Mouse (Mus musculus) adipocyte (in vitro differentiated cells): Measurements from ENCODE around the gene Gm20538.

Source experiments
- DNase-seq: peaks from one replicate; pipeline ENCODE4 v3.0.0-alpha.2; 2016; ENCODE audit warnings: low spot score

Gene Gm20538

GRCm38 (mm10) chr19:44552731-44553130 lies at the start of gene Gm20538:
TSS of gene Gm20538 (minus strand) at chr19:44552831.
- no peak for DNase-seq

GRCm38 (mm10) chr19:44594180-44594579 lies 41.5 kb upstream of the Gm20538 start:
- no peak for DNase-seq

- DNase-seq: no peak
Measured at GRCm38 (mm10) chr19:44591638-44592037, 39.0 kb upstream of the Gm20538 start.

GRCm38 (mm10) chr19:44590992-44591391 lies 38.4 kb upstream of the Gm20538 start:
- DNase-seq: no peak

- DNase-seq: no peak
Measured at GRCm38 (mm10) chr19:44589591-44590223, 37.1 kb upstream of the Gm20538 start.

GRCm38 (mm10) chr19:44588036-44588435 lies 35.4 kb upstream of the Gm20538 start:
- DNase-seq: no peak

GRCm38 (mm10) chr19:44582638-44583309 lies 30.1 kb upstream of the Gm20538 start:
- peak; percentile 90 for DNase-seq

GRCm38 (mm10) chr19:44582103-44582502 lies 29.5 kb upstream of the Gm20538 start:
- DNase-seq: no peak

- DNase-seq: no peak
Measured at GRCm38 (mm10) chr19:44578038-44578437, 25.4 kb upstream of the Gm20538 start.

- DNase-seq: no peak
Measured at GRCm38 (mm10) chr19:44576275-44576674, 23.6 kb upstream of the Gm20538 start.

- no peak for DNase-seq
Measured at GRCm38 (mm10) chr19:44567763-44568162, 15.1 kb upstream of the Gm20538 start.

- DNase-seq: no peak
Measured at GRCm38 (mm10) chr19:44564006-44564405, 11.4 kb upstream of the Gm20538 start.

GRCm38 (mm10) chr19:44562652-44563206 lies 10.1 kb upstream of the Gm20538 start, which contains the start of gene Hif1an:
TSS of gene Hif1an (plus strand) at chr19:44562850.
- peak; percentile 99 for DNase-seq

GRCm38 (mm10) chr19:44554861-44555590 lies 2.4 kb upstream of the Gm20538 start, which contains the start of gene Ndufb8:
TSS of gene Ndufb8 (minus strand) at chr19:44555440.
- peak; percentile 95 for DNase-seq

- DNase-seq: no peak
Measured at GRCm38 (mm10) chr19:44554490-44554860, 1.8 kb upstream of the Gm20538 start.

GRCm38 (mm10) chr19:44553286-44553685 lies 655 bp upstream of the Gm20538 start:
- DNase-seq: no peak

- no peak for DNase-seq
Measured at GRCm38 (mm10) chr19:44545321-44546041, 7.2 kb downstream of the Gm20538 start, which contains the start of gene Sec31b. TSS of gene Sec31b (minus strand) at chr19:44545864.

GRCm38 (mm10) chr19:44544775-44545174 lies 7.9 kb downstream of the Gm20538 start:
- DNase-seq: peak; percentile 87

- DNase-seq: no peak
Measured at GRCm38 (mm10) chr19:44544372-44544771, 8.3 kb downstream of the Gm20538 start.

GRCm38 (mm10) chr19:44542694-44543178 lies 9.9 kb downstream of the Gm20538 start:
- no peak for DNase-seq

- DNase-seq: no peak
Measured at GRCm38 (mm10) chr19:44537416-44537815, 15.2 kb downstream of the Gm20538 start.

GRCm38 (mm10) chr19:44535376-44535775 lies 17.3 kb downstream of the Gm20538 start:
- DNase-seq: peak; percentile 62
